Mouse (Mus musculus): ENCODE data around the gene Fahd1. TPM values are rescaled to one million over a fixed set of nuclear protein-coding genes. Genes with fewer than 3 reads are reported as not detected.

The Fahd1 gene
- polyA plus RNA-seq, 1 experiment from 2014 or later: 17.1 TPM

- TF ChIP-seq CTCF (IDR thresholded peaks at IDR 0.05; ENCODE audit: low read depth): no peak
- Histone ChIP-seq H3K4me2 (no peak overlapping the region), H3K9ac (no peak overlapping the region), H3K4me1 (ENCODE audit: insufficient read depth) (no peaks in the 10 kb centered on the region), H3K36me3 (ENCODE audit: insufficient read depth) (peaks cover 10% of the 10 kb centered on the region; the same call in 1 of the 2 replicates), H3K9me3 (ENCODE audit: low read depth, low read length) (no peaks in the 10 kb centered on the region), H3K27ac (ENCODE audit: low read depth) (no peak overlapping the region), H3K4me3 (ENCODE audit: low read depth, low read length) (no peak overlapping the region), H3K27me3 (ENCODE audit: insufficient read depth, low read length) (0 out of 2 replicates have a peak, but pooled peaks cover 1% of the 10 kb centered on the region)
- DNase-seq (no peak), ATAC-seq (ENCODE audit: insufficient read depth) (no peak)
- WGBS: 83% methylated on average over 13 of the region's 13 CpGs
Observed at GRCm38 (mm10) chr17:24856589-24856988, 6.4 kb upstream of the Fahd1 start.

- Histone ChIP-seq H3K27me3 (ENCODE audit: insufficient read depth, low read length) (0 out of 2 replicates have a peak, but pooled peaks cover 6% of the 10 kb centered on the region), H3K36me3 (ENCODE audit: insufficient read depth) (0 out of 2 replicates have a peak, but pooled peaks cover 3% of the 10 kb centered on the region), H3K4me2 (no peak overlapping the region), H3K9ac (no peak overlapping the region), H3K4me3 (ENCODE audit: low read depth, low read length) (no peak overlapping the region), H3K27ac (ENCODE audit: low read depth) (no peak overlapping the region), H3K9me3 (ENCODE audit: low read depth, low read length) (no peaks in the 10 kb centered on the region), H3K4me1 (ENCODE audit: insufficient read depth) (no peaks in the 10 kb centered on the region)
- ATAC-seq (ENCODE audit: insufficient read depth) (no peak), DNase-seq (no peak)
- WGBS: 80% methylated on average over 3 of the region's 3 CpGs
- no peak for TF ChIP-seq CTCF (IDR thresholded peaks at IDR 0.05; ENCODE audit: low read depth)
Observed at GRCm38 (mm10) chr17:24855838-24856464, 5.8 kb upstream of the Fahd1 start.

- 74% methylated on average over 10 of the region's 10 CpGs for WGBS
- 0 out of 2 replicates have a peak, but pooled peaks cover 7% of the 10 kb centered on the region for H3K4me1 ChIP-seq (ENCODE audit: insufficient read depth)
- peak overlapping the region; percentile 60 for H3K4me3 ChIP-seq (ENCODE audit: low read depth, low read length)
- 0 out of 2 replicates have a peak, but pooled peaks cover 2% of the 10 kb centered on the region for H3K36me3 ChIP-seq (ENCODE audit: insufficient read depth)
- no peak for DNase-seq
- 0 out of 2 replicates have a peak, but pooled peaks cover 6% of the 10 kb centered on the region for H3K27me3 ChIP-seq (ENCODE audit: insufficient read depth, low read length)
- ATAC-seq (ENCODE audit: insufficient read depth): no peak
- no peak for TF ChIP-seq CTCF (IDR thresholded peaks at IDR 0.05; ENCODE audit: low read depth)
- H3K4me2 ChIP-seq: peak overlapping the region; percentile 67
- H3K27ac ChIP-seq (ENCODE audit: low read depth): no peak overlapping the region
- no peak overlapping the region for H3K9ac ChIP-seq
- no peaks in the 10 kb centered on the region for H3K9me3 ChIP-seq (ENCODE audit: low read depth, low read length)
Observed at GRCm38 (mm10) chr17:24851381-24852125, 1.4 kb upstream of the Fahd1 start.

- ATAC-seq (ENCODE audit: insufficient read depth) (no peak), DNase-seq (no peak)
- Histone ChIP-seq H3K4me3 (ENCODE audit: low read depth, low read length) (peak overlapping the region; percentile 60), H3K9ac (peak overlapping the region; percentile 62), H3K4me1 (ENCODE audit: insufficient read depth) (0 out of 2 replicates have a peak, but pooled peaks cover 7% of the 10 kb centered on the region), H3K36me3 (ENCODE audit: insufficient read depth) (0 out of 2 replicates have a peak, but pooled peaks cover 2% of the 10 kb centered on the region), H3K4me2 (peak overlapping the region; percentile 67), H3K9me3 (ENCODE audit: low read depth, low read length) (no peaks in the 10 kb centered on the region), H3K27ac (ENCODE audit: low read depth) (0 out of 2 replicates have a peak overlapping the region, but pooled peaks have one; percentile 18), H3K27me3 (ENCODE audit: insufficient read depth, low read length) (0 out of 2 replicates have a peak, but pooled peaks cover 6% of the 10 kb centered on the region)
- 2% methylated on average over 20 of the region's 20 CpGs for WGBS
- TF ChIP-seq CTCF (IDR thresholded peaks at IDR 0.05; ENCODE audit: low read depth): no peak
Observed at GRCm38 (mm10) chr17:24850773-24851127, 586 bp upstream of the Fahd1 start.

GRCm38 (mm10) chr17:24849733-24850064 lies 465 bp downstream of the Fahd1 start:
- DNase-seq (no peak), ATAC-seq (ENCODE audit: insufficient read depth) (peak; percentile 57)
- no peaks in the 10 kb centered on the region for H3K9me3 ChIP-seq (ENCODE audit: low read depth, low read length)
- 0 out of 2 replicates have a peak, but pooled peaks cover 6% of the 10 kb centered on the region for H3K27me3 ChIP-seq (ENCODE audit: insufficient read depth, low read length)
- 0 out of 2 replicates have a peak, but pooled peaks cover 2% of the 10 kb centered on the region for H3K36me3 ChIP-seq (ENCODE audit: insufficient read depth)
- H3K4me3 ChIP-seq (ENCODE audit: low read depth, low read length): peak overlapping the region; percentile 60
- peak overlapping the region; percentile 67 for H3K4me2 ChIP-seq
- WGBS: 0% methylated on average over 21 of the region's 21 CpGs
- peak overlapping the region; percentile 89 for H3K27ac ChIP-seq (ENCODE audit: low read depth)
- TF ChIP-seq CTCF (IDR thresholded peaks at IDR 0.05; ENCODE audit: low read depth): peak; percentile 61
- 0 out of 2 replicates have a peak, but pooled peaks cover 7% of the 10 kb centered on the region for H3K4me1 ChIP-seq (ENCODE audit: insufficient read depth)
- H3K9ac ChIP-seq: peak overlapping the region; percentile 66

GRCm38 (mm10) chr17:24848600-24849031 lies 1.5 kb downstream of the Fahd1 start:
- H3K4me1 ChIP-seq (ENCODE audit: insufficient read depth): 0 out of 2 replicates have a peak, but pooled peaks cover 7% of the 10 kb centered on the region
- H3K4me2 ChIP-seq: peak overlapping the region; percentile 67
- H3K27ac ChIP-seq (ENCODE audit: low read depth): peak overlapping the region; percentile 15; the same call in 1 of the 2 replicates
- no peak for DNase-seq
- no peak for TF ChIP-seq CTCF (IDR thresholded peaks at IDR 0.05; ENCODE audit: low read depth)
- H3K27me3 ChIP-seq (ENCODE audit: insufficient read depth, low read length): 0 out of 2 replicates have a peak, but pooled peaks cover 6% of the 10 kb centered on the region
- no peak for ATAC-seq (ENCODE audit: insufficient read depth)
- H3K36me3 ChIP-seq (ENCODE audit: insufficient read depth): 0 out of 2 replicates have a peak, but pooled peaks cover 2% of the 10 kb centered on the region
- H3K4me3 ChIP-seq (ENCODE audit: low read depth, low read length): peak overlapping the region; percentile 60
- H3K9me3 ChIP-seq (ENCODE audit: low read depth, low read length): no peaks in the 10 kb centered on the region
- peak overlapping the region; percentile 66; the same call in 1 of the 2 replicates for H3K9ac ChIP-seq

- no peak overlapping the region for H3K4me3 ChIP-seq (ENCODE audit: low read depth, low read length)
- 0 out of 2 replicates have a peak, but pooled peaks cover 6% of the 10 kb centered on the region for H3K27me3 ChIP-seq (ENCODE audit: insufficient read depth, low read length)
- no peak overlapping the region for H3K9ac ChIP-seq
- DNase-seq: no peak
- H3K36me3 ChIP-seq (ENCODE audit: insufficient read depth): no peaks in the 10 kb centered on the region
- 0 out of 2 replicates have a peak, but pooled peaks cover 7% of the 10 kb centered on the region for H3K4me1 ChIP-seq (ENCODE audit: insufficient read depth)
- no peaks in the 10 kb centered on the region for H3K9me3 ChIP-seq (ENCODE audit: low read depth, low read length)
- no peak for TF ChIP-seq CTCF (IDR thresholded peaks at IDR 0.05; ENCODE audit: low read depth)
- no peak overlapping the region for H3K27ac ChIP-seq (ENCODE audit: low read depth)
- H3K4me2 ChIP-seq: peak overlapping the region; percentile 13; the same call in 1 of the 2 replicates
- no peak for ATAC-seq (ENCODE audit: insufficient read depth)
- WGBS: 93% methylated on average over 1 of the region's 1 CpGs
Observed at GRCm38 (mm10) chr17:24847386-24847785, 2.8 kb downstream of the Fahd1 start.
